Mouse (Mus musculus) hindbrain, postnatal 0 days (tissue): ENCODE results near the gene Tlk2. TPM values are rescaled to one million over a fixed set of nuclear protein-coding genes. Genes with fewer than 3 reads are reported as not detected.

Experiments used
- ATAC-seq: fragments of 200-750 bp; cut with Nextera tagmentation; 2 replicates; pipeline ENCODE4 v1.8.0; 2017; ENCODE audit warnings: mild to moderate bottlenecking, moderate TSS enrichment, moderate library complexity
- DNase-seq: peaks from one replicate; pipeline ENCODE4 v3.0.0-alpha.2; 2015; ENCODE audit warnings: low spot score
- H3K27ac ChIP-seq: fragments of 300-500 bp; sonication (generic); 2 replicates; pipeline ENCODE4 v1.5.1; 2014; ENCODE audit warnings: mild to moderate bottlenecking
- H3K27me3 ChIP-seq: fragments of 300-500 bp; sonication (generic); 2 replicates; pipeline ENCODE4 v1.6.1; 2014; ENCODE audit warnings: low read length, mixed read lengths; ENCODE audit not compliant: insufficient read depth
- H3K36me3 ChIP-seq: fragments of 300-500 bp; sonication (generic); 2 replicates; pipeline ENCODE4 v1.6.1; 2014; ENCODE audit warnings: low read length, mixed read lengths; ENCODE audit not compliant: insufficient read depth
- H3K4me1 ChIP-seq: fragments of 300-500 bp; sonication (generic); 2 replicates; pipeline ENCODE4 v1.6.1; 2014; ENCODE audit warnings: antibody characterized with exemption, low read length, mixed read lengths; ENCODE audit not compliant: insufficient read depth
- H3K4me2 ChIP-seq: fragments of 300-500 bp; sonication (generic); 2 replicates; pipeline ENCODE4 v1.6.1; 2014; ENCODE audit warnings: low read depth, mild to moderate bottlenecking, low read length, moderate library complexity, mixed read lengths
- H3K4me3 ChIP-seq: fragments of 300-500 bp; sonication (generic); 2 replicates; pipeline ENCODE4 v1.5.1; 2014; ENCODE audit warnings: low read length
- H3K9ac ChIP-seq: fragments of 300-500 bp; sonication (generic); replicated peaks from 2 replicates; pipeline ENCODE4 v1.6.1; 2014; ENCODE audit warnings: mild to moderate bottlenecking, low read length, moderate library complexity, mixed read lengths
- H3K9me3 ChIP-seq: fragments of 300-500 bp; sonication (generic); 2 replicates; pipeline ENCODE4 v1.6.1; 2016; ENCODE audit warnings: low read length, mixed read lengths
- CTCF ChIP-seq: IDR thresholded peaks from 2 replicates; pipeline ENCODE4 v1.5.1; 2016; ENCODE audit warnings: antibody characterized with exemption, control low read depth, low read depth
- WGBS: fragments of 180-500 bp; shearing (Covaris S2); extraction: QIAGEN DNeasy Blood & Tissue Kit; methylation state at CpG from one replicate; pipeline ENCODE4 v1.1.7; 2014; 5-methylcytosine and 5-hydroxymethylcytosine counted together
- polyA plus RNA-seq: library from polyadenylated mRNA; unstranded; fragments of >200 nt; fragmentation: Nextera tagmentation; extraction: Ambion mirVana; gene quantifications from 2 replicates; pipeline ENCODE4 v1.2.1, GENCODE M21; 2015
- total RNA-seq: library from RNA; depleted of rRNA; stranded (reverse); fragments of >200 nt; gene quantifications from 2 replicates; pipeline ENCODE4 v1.2.3, GENCODE M21; 2014

Tlk2 gene
- total and polyA plus RNA-seq, 2 experiments from 2014 or later, result 15.1 to 50.4 TPM

GRCm38 (mm10) chr11:105246369-105246768, 67.8 kb downstream of the Tlk2 start:
- Histone ChIP-seq H3K36me3 (peaks cover 40% of the 10 kb centered on the region; the same call in 1 of the 2 replicates), H3K4me3 (no peak overlapping the region), H3K27ac (no peak overlapping the region), H3K4me2 (no peak overlapping the region), H3K4me1 (no peaks in the 10 kb centered on the region), H3K9me3 (no peaks in the 10 kb centered on the region), H3K27me3 (no peaks in the 10 kb centered on the region), H3K9ac (no peak overlapping the region)
- ATAC-seq (no peak), DNase-seq (no peak)
- TF ChIP-seq CTCF, result no peak
- WGBS, result 83% methylated on average over 1 of the region's 1 CpGs

- 91% methylated on average over 6 of the region's 6 CpGs for WGBS
- H3K9ac ChIP-seq, result no peak overlapping the region
- no peak overlapping the region for H3K4me2 ChIP-seq
- DNase-seq, result no peak
- H3K4me1 ChIP-seq, result no peaks in the 10 kb centered on the region
- no peaks in the 10 kb centered on the region for H3K9me3 ChIP-seq
- no peak overlapping the region for H3K27ac ChIP-seq
- peaks cover 40% of the 10 kb centered on the region; the same call in 1 of the 2 replicates for H3K36me3 ChIP-seq
- no peak for ATAC-seq
- H3K27me3 ChIP-seq, result no peaks in the 10 kb centered on the region
- no peak for TF ChIP-seq CTCF
- no peak overlapping the region for H3K4me3 ChIP-seq
Observed at GRCm38 (mm10) chr11:105246785-105247184, 68.2 kb downstream of the Tlk2 start.

GRCm38 (mm10) chr11:105247321-105247720, 68.7 kb downstream of the Tlk2 start:
- TF ChIP-seq CTCF, result no peak
- ATAC-seq (no peak), DNase-seq (no peak)
- Histone ChIP-seq H3K9ac (no peak overlapping the region), H3K36me3 (peaks cover 36% of the 10 kb centered on the region; the same call in 1 of the 2 replicates), H3K27me3 (no peaks in the 10 kb centered on the region), H3K4me3 (no peak overlapping the region), H3K4me1 (no peaks in the 10 kb centered on the region), H3K4me2 (no peak overlapping the region), H3K27ac (no peak overlapping the region), H3K9me3 (no peaks in the 10 kb centered on the region)
- 95% methylated on average over 5 of the region's 5 CpGs for WGBS

GRCm38 (mm10) chr11:105259733-105260132, 81.1 kb downstream of the Tlk2 start:
- Histone ChIP-seq H3K36me3 (peaks cover 39% of the 10 kb centered on the region), H3K4me1 (no peaks in the 10 kb centered on the region), H3K9me3 (no peaks in the 10 kb centered on the region), H3K4me3 (no peak overlapping the region), H3K4me2 (no peak overlapping the region), H3K9ac (no peak overlapping the region), H3K27me3 (no peaks in the 10 kb centered on the region), H3K27ac (no peak overlapping the region)
- no peak for TF ChIP-seq CTCF
- 89% methylated on average over 3 of the region's 3 CpGs for WGBS
- no peak for ATAC-seq
- no peak for DNase-seq

- Histone ChIP-seq H3K4me1 (no peaks in the 10 kb centered on the region), H3K27me3 (no peaks in the 10 kb centered on the region), H3K9ac (no peak overlapping the region), H3K36me3 (peaks cover 28% of the 10 kb centered on the region), H3K27ac (no peak overlapping the region), H3K4me2 (no peak overlapping the region), H3K4me3 (no peak overlapping the region), H3K9me3 (no peaks in the 10 kb centered on the region)
- ATAC-seq (no peak), DNase-seq (peak; percentile 23)
- TF ChIP-seq CTCF, result no peak
- 20% methylated on average over 5 of the region's 5 CpGs for WGBS
Observed at GRCm38 (mm10) chr11:105261116-105261515, 82.5 kb downstream of the Tlk2 start.

GRCm38 (mm10) chr11:105261601-105262351, 83.2 kb downstream of the Tlk2 start:
- 87% methylated on average over 4 of the region's 4 CpGs for WGBS
- Histone ChIP-seq H3K4me3 (no peak overlapping the region), H3K27ac (no peak overlapping the region), H3K9me3 (no peaks in the 10 kb centered on the region), H3K27me3 (no peaks in the 10 kb centered on the region), H3K4me1 (no peaks in the 10 kb centered on the region), H3K36me3 (peaks cover 25% of the 10 kb centered on the region), H3K4me2 (no peak overlapping the region), H3K9ac (no peak overlapping the region)
- TF ChIP-seq CTCF, result no peak
- ATAC-seq (no peak), DNase-seq (no peak)

- H3K4me2 ChIP-seq, result no peak overlapping the region
- no peak for TF ChIP-seq CTCF
- H3K27me3 ChIP-seq, result no peaks in the 10 kb centered on the region
- DNase-seq (no peak), ATAC-seq (no peak)
- no peaks in the 10 kb centered on the region for H3K4me1 ChIP-seq
- H3K4me3 ChIP-seq, result no peak overlapping the region
- H3K36me3 ChIP-seq, result peaks cover 24% of the 10 kb centered on the region
- no peak overlapping the region for H3K27ac ChIP-seq
- no peaks in the 10 kb centered on the region for H3K9me3 ChIP-seq
- no peak overlapping the region for H3K9ac ChIP-seq
Observed at GRCm38 (mm10) chr11:105264506-105264905, 85.9 kb downstream of the Tlk2 start.
